Mouse (Mus musculus): ENCODE data around the gene Crygb.

Gene Crygb

DNA sequence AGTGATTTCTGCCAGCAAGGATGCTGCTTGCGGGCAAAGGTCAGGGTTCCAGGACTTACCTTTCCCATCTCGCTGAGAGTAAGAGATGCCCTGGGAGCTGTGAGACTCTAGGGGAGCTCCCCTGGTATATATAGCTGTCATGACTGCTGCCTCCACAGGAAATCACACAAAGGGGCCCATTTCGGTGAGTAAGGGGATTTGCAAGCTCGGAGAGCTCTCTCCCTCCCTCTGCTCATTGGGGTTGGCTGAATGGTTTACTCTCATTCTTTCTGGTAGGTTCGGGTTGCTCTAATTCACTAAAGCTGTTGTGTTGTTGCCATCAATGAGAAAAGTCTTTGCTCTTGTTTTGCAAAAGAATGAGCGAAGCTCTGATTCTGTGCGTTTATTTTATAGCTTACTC lies at the start of gene Crygb:
Gene Crygb, minus strand, starts transcription at position 101 of the 400 bp plus-strand sequence.
- DNase-seq = no peak

DNA sequence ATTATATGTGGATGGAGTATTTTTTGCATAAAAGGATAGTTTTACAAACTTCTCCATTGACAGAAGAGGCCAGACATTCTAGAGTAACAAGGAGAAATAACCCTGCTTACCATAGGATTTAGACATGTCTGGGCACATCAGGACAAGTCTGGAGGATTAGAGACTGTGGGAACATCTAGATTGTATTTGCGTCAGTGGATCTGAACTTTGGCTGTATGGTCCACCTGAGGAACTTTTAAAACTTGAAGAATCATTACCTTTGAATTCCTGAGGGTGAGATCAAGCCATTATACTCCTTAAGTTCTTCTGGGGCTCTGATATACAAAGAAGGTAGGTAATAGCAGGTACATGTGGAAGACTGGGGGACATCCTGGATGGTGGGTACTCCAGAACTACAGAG lies 49.6 kb upstream of the Crygb start:
- no peak for DNase-seq

DNA sequence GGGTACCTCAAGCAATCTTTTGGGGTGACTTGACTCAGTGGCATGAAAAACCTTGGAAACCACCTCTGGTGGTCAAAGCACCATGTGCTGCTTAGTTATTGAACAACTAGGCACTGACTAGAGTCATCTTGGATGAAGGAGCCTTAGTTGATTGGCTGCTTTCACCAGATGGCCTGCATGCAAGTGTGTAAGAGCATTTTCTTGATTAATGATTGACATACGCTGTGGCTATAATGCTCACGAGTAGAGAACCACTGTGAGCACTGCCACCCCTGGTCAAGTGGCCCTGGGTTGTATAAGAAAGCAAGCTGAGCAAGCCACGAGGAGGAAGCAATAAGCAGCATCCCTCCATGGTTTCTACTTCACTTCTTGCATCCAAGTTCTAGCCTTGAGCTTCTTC lies 48.1 kb upstream of the Crygb start:
- DNase-seq = peak; percentile 6 to 20

DNA sequence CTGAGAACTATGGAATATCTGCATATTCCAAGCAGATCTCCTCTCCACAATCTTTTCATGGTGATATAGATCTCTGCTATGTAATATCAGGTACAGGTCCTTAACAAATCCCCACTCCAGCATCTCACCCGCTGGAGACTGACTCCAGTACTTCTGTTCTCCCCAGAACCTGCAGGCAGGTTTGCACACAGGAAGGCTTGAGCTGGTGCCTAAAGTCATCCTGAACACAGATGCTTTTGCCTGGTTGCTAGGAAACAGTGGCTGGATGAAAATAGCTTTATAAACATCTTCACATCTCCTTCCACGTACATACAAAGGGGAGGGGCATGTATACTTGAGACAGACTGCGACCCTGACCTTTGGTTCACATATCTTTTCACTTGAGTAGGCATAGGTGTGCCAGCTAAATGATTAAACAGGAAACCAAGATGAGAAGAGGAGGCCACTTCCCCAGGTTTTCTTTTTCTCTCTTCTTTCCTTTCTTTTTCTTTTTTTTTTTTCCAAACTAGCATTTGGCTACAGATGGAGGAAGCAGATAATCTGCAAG lies 47.6 kb upstream of the Crygb start:
- DNase-seq = no peak

DNA sequence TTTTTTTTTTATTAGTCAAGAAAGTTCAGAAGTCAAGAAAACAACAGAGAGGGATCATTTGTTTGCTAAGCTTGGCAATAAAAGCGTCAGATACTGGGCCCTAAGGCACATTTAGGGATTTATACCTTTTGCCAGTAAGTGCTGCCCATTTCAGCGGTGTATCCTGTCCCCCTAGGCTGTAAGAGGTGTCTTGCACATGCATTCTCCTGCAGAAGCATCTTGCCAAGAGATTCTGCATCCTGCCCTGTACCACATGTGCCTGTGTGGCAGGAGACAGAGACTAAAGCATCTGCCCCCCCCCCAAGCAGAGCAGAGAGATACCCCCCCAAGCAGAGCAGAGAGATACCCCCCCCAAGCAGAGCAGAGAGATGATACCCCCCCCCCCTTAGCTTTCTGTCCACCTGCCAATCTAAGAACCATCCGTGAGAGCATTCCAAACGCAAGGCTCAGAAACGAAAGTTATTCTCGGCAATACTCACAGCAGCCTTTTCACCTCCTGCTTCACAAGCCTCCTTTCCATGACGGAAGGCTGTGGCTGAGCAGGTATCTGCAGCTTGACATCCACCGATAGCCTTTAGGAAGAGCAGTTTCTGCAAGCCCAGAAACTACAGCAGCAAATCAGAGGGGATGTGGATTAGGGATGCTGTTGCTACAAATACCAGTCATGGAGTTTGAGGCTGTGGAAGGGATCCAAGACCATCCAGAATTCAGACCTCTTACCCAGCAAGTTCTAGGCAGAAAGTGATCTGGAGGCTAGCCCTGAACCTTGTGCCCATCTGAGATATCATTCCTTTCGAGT lies 40.7 kb upstream of the Crygb start, which contains the start of gene D630023F18Rik:
Gene D630023F18Rik, minus strand, starts transcription at position 641 of the 799 bp plus-strand sequence.
- peak in 1 of 2 experiments; percentile 12 for DNase-seq

DNA sequence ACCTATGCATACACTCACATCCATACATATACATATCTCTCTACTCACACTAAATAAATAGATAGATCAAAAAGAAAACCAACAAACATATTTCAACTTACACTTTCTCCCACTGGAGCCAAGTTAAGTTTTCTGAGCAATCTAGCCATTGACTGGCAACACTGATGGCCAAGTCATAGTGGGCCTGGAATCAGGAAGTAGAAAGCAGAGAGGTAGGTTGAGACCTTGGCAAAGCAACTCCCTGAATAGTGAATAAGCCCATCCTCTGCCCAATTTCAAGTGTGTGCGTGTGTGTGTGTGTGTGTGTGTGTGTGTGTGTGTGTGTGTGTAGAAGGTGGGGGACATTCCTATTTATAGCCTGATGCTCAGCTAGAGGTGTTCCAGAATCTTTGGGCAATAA lies 37.4 kb upstream of the Crygb start, which contains the start of gene Gm28845:
Gene Gm28845, minus strand, starts transcription at position 121 of the 400 bp plus-strand sequence.
- no peak for DNase-seq

DNA sequence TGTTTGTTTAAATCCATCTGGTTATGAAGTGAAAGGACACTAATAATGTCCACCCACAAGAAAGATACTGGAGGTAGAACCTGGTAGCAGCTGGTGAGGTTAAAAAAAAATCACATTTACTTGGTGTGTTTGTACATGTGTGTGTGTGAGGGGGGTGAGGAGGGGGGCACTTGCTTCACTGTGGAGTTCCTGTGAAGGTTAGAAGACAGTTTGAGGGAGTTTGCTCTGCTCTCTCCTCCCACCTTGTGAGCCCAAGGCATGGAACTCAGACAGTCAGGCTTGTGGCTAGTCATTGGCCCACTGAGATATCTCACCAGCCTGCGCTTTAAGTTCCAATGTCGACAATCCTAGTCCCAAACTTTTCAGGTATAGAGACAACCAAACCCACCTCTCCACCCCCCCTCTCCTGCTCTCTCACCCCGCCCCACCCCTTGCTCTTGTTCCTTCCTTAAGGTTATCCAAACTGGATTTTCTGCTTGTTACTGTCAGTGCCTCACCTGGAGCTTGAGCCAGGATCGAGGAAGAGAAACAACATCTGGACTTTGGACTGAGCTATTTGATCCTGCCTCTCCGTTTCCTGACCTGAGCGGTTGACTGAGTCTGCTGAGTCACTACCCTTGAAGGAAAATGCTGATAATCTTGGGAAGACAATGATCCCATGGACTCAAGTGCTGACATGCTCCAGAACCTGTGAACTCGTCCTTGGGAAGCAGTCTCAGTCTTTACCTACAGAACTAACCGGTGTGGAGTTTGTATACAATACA lies 36.2 kb upstream of the Crygb start:
- peak; percentile 17 to 50 for DNase-seq

DNA sequence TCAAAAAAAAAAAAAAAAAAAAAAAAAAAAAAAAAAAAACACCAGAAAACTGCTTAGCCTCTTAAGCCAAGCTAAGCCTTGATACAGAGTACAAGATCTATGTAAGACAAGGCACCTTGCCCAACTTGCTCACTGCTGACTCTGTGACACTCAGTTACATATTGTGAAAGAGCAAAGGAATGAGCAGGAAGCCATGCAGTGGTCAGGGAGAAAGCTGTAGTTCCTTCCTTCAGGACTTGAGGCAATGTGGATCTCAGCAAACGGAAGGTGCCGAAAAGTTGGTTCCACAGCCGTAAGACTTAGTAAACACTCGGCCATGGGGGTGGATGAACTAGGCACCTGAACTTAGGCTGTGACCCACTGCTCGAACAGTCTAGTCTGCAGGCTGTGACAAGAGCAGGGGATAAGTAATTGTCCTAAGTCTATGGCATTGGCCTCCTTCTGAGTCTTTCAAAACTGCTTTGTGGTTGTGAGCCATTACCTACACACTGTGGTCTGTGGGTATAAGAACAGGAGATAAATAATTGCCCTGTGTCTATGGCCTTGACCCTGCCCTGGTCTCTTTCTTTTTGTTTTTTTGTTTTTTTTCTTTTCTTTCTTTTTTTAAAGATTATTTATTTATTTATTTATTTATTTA lies 31.6 kb upstream of the Crygb start:
- DNase-seq = no peak

DNA sequence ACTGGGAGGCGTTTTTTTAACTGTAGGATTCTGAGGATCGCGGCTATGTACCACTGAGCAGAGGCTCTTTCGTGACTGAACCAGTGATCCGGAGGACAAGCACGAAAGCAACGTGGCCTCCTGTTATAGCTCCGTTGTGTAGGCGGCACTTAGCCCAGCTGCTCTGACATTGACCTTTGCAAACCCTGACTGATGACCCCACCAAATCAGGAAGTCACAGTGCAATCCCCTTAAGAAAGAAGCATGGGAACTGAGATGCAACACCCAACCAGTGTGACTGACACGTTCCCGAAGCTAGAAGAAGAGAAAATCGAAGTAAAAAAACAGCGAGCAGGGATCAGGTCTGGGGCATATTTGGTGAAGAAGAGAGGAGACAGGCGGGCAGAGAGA lies 30.7 kb upstream of the Crygb start:
- peak; percentile 10 to 36 for DNase-seq

DNA sequence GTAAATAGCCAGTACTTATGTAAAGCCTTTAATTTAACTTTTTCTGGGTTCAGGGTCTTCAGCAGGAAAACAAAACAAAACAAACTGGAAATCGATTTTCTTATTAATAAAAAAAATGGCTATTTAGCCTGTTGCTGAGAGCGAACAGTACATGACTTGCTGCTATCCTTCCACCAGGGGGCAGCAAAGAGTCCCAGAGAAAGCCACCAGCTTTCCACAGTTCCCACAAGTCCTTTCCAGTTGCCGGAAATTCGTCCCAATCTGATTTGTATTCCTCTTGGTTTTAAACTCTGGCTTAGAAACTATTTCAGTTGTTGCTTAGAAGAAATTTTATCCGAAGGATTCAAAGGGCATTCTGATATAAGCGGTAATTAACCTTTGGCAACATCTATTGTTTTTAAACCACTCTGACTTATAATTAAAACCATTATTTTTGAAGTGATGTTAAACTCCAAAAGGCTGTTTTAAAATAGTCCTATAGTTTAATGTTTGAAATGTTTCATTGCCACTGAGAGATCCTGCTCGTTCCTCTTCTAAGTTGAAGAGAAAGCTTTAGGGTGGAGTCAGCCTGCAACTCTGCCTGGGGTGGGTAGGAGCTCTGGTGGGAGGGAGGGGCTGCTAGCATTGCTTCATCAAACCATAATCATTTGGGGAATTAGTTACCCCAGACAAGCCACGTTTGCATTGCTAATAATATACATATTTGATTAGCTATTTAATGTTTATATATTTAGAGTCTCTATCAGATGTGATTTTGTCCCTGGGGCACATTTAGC lies 30.1 kb upstream of the Crygb start:
- peak; percentile 78 to 81 for DNase-seq

DNA sequence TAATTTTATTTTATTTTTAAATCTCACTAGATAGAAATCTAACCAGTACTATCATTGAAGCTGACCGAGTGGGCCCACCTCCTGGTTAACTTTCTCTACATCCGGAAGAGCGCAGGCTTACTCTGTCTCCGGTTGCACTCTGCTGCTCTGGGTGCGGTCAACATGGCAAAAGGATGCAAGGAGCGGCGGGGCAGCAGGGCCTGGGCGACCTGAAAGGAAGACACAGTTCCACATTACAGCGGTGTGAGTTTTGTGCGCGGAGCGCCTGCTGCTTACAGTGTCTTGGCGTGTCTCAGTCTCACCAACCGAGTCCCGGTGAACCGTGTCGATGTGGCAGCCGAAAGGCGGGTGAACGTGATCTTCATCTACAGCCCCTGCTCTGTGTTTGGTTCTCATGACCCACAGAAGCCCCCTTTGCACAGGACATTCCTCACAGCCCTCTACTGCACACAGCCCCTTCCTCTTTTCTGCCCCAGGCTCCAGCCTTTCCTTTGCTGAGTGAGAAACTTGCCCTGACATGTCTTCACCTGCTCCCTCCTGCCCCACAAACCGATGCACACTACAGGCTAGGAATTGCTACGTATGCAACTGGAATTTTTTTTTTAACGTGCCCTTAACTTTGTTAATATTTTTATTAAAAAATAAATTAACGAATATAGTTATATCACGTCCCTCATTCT lies 27.8 kb upstream of the Crygb start:
- peak in 1 of 2 experiments; percentile 8 for DNase-seq

DNA sequence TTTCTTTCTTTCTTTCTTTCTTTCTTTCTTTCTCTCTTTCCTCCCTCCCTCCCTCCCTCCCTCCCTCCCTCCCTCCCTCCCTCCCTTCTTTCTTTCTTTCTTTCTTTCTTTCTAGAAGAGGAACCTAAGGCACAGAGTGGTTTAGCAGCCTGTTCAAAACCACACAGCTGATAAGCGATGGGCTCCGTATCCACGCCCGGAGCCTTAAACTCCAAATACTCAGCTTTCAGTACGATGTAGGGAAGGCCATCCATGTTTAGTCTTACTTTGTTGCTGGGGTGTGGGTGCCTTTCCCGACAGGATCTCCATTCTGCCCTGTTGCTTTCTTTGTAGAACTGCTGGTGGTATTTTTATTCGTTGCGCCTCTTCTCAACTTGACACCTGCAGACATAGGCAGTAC lies 27.1 kb upstream of the Crygb start:
- DNase-seq = no peak

DNA sequence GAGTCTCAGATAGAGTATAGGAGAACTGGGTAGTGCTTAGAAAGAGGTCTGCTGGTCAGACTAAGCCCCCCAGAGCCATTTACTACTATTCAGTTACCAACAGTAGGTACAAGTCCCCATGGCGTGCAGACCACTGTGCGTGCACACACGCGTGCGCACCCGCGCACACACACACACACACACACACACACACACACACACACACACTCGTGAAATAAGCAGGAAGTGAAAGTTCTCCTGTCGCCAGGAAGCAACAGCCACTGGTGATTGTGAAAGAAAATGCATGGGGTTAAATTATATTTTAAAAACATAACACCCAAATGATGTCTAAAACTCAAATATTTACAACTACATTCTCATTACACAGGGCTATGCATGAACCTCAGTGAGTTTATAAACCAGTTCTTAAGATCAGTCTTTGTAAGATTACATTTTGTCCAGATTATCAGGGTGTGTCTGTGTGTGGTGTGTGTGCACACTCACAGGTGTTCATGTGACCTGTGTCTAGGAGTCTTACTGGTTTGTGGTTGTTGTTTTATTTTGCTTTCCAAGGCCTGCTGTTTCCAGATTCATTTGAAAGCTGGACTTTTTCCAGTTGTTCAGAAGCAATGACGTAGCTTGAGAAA lies 25.7 kb upstream of the Crygb start:
- no peak for DNase-seq

DNA sequence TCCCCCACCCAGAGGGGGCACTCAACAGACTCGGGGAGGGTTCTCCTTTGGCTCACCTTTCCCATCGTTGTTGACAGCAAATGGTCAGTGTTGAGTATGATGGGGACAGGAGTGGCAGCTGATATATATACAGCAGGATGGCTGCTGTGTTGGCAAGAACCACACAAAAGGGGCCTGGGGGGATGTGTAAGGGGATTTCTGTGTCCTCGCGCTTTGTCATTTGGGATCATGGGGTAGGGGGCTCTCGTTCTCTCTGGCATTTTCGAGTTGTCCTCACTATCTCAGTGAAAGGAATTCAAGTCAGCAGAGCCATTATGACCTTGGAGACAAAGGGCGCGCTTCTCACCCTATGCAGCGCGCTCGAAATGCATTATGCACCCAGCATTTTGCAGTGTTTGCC lies 21.2 kb upstream of the Crygb start, which contains the start of gene Cryga:
Gene Cryga, minus strand, starts transcription at position 101 of the 400 bp plus-strand sequence.
- no peak for DNase-seq

DNA sequence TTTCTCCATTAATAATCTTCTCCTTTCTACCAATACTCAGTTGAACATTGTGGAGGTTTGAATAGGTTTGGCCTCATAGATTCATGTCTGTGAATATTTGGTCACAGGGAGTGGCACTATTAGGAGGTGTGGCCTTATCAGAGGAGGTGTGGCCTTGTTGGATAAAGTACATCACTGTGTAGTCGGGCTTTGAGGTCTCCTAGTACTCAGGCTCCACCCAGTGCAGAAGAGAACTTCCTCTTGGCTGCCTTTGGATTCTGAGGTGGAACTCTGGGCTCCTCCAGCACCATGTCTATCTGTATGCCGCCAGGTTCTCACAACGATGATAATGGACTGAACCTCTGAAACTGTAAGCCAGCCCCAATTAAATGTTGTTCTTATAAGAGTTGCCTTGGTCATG lies 14.9 kb upstream of the Crygb start:
- no peak for DNase-seq

DNA sequence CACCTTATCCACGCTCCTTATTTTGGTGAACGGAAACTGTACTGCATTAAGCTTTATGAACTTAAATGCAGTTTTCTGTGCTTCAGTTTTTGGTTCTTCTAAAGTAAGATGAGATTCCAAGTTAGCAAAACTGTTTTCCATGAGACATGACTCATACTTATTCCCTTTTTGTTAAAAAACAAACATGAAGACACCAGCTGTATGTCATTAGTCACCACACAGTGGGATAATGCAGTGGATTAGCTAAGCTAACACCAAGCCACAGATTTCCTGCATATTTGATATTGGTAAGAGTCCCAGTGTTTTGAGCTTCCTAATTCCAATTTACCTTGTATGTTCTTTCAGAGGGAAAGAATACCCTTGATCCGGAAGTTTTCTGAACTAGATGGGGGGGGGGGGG lies 9.5 kb upstream of the Crygb start:
- no peak for DNase-seq

DNA sequence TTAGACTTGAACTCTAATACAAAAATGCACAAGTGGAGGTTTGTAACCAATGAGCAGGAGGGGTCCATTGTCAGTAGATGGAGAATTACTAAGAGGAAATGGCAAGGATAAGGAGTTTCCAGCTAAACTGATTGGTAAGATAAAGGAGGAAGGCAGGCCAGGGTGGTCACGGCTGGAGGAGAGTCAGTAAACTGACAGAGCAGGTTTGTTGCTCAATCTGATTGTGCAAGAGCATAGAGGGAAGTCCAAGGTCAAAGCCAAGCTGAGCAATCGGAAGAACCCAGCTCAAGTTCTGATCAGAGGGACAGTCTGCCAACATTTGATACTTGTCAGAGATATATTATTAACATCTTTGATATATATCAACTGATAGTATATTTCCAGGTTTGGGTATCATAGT lies 8.3 kb upstream of the Crygb start:
- DNase-seq = no peak

DNA sequence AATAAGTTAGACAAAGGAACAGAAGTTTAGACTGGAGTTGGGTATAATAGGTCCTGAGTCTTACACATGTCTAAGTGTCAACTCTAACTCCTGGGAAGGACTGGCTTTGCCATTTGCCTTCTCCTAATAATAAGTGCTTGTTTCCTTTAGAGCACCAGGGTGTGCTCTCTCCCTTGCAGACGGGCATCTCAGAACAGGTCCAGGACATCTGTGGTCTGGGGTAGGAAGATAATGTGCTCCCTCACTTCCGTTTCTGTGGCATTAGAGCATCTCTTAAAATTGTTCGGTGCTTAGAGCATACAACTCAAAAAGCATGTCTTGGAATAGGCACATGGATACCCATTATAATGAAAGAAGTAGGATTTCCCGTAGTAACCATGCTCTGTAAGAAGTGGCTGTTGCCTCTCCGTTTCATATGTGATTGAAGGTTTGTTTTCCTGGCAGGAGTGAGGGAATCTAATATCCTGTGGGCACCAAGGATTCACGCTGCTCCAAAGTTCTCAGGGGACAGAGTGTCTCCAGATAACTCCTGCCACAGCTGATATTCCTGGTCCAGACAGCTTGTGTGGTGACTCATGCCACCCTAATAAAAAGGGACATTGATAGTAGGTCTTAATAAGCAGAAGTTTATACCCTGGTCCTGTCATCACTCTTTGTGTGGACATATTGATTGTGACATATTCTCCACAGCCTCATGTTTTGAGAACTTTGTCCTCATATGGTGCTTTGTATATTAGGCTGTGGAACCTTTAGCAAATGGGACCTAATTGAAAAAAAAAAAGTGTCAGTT lies 6.7 kb upstream of the Crygb start:
- no peak for DNase-seq

DNA sequence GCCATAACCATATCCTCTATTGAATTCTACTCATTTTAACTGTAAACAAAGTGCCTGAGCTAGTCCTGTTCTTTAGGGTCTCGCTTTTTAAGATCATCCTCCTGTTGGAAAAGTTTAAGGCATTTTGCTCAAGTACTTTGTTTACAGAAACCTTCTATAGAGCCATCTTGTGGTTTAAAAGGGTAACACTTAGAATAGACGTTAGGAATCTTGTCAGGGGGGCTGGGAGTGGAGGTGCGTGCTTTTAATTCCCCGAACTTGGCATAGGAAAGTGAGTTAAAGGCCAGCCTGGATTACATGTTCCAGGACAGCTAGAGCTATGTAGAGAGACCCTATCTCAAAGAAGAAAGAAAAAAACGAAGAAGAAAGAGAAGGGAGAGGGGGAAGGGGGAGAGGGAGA lies 6.5 kb downstream of the Crygb start:
- DNase-seq = no peak

DNA sequence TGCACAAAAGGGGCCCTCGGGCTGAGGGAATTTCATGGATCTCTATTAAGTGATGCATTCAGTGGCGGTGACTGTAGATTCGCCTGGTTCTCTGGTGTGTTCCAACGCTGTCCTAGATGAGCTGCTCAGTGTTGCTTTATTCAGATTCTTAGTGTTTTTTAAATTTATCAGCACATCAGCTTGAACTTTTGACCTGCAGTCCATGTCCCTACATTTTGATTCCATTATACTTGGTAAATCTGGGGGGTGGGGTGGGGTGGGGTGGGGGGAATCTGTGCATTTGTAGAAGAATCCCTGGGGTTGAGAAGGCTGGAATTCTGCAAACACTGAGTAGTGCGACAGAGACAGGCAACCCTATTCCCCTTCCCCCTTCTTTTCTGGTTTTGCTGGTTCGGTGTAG lies 8.5 kb downstream of the Crygb start, which contains the start of gene Crygc:
Gene Crygc, minus strand, starts transcription at position 101 of the 400 bp plus-strand sequence.
- DNase-seq = no peak
